Mouse (Mus musculus) regulatory T cell (primary cell): ENCODE measurements around the gene Il9r.

Source experiments
- in situ Hi-C: fragments of 300-600 bp; cut with MboI, MseI; formaldehyde crosslinking; loops from one replicate; pipeline ENCODE4 v1.15.1; 2025; ENCODE audit warnings: high pct_unique_total_duplicates

The Il9r gene

GRCm38 (mm10) chr11:32199230-32199629 lies 849 bp downstream of the Il9r start:
- in situ Hi-C loops, result no loop called here

DNA sequence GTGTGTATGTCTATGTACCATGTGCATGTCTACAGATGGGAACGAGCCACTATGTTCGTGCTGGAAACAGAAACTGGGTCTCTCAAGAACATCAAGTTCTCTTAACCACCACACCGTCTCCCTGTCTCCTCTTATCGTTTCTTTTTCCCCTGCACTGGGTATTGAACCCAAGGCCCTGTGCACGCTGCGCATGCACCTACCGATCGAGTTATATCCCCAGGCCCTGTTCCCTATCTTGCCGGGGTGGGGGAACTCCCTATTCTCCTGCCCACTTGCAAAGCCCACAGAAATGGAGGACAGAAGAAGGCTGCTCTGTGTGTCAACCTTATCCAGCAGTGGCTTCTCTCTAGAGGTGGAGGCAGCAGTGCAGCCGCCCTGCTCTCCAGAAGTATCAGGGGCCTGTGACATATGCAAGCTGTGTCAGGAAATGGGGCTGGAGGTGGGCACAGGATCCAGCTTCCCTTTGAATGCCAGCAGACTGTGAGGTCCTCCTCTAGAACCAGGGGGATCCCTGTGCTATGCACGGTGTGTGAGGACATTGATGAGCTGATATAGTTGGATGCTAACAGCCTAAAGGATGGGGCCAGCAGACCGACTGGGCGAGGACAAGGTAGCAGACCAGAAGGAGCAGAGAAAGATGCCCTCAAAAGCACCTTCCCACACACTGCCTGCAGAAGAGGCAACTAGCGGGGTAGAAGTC lies 1.7 kb downstream of the Il9r start:
- in situ Hi-C loops, result no loop called here

GRCm38 (mm10) chr11:32197766-32198165 lies 2.3 kb downstream of the Il9r start:
- in situ Hi-C loops, result no loop called here

DNA sequence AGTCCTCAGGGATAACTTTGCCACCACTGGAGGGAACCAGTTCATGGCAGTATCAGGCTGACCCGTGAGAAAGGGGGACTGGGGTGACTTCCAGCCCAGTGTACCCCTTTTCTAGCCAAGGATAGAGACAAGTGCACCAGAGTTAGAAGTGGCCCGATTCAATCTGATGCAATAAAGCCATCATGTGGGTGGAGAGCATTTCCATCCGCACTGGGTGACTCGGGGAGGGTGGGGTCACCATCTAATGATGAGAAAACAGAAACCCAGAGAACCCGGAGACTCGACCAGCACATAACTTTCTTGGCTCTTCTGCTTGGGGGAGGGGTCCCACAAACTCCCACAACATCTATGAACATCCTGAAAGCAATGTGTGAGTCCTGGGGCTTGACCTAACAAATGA lies 3.4 kb downstream of the Il9r start:
- in situ Hi-C loops, result no loop called here

GRCm38 (mm10) chr11:32195867-32196540 lies 4.1 kb downstream of the Il9r start:
- in situ Hi-C loops, result no loop called here

GRCm38 (mm10) chr11:32194626-32195025 lies 5.5 kb downstream of the Il9r start:
- in situ Hi-C loops, result no loop called here

DNA sequence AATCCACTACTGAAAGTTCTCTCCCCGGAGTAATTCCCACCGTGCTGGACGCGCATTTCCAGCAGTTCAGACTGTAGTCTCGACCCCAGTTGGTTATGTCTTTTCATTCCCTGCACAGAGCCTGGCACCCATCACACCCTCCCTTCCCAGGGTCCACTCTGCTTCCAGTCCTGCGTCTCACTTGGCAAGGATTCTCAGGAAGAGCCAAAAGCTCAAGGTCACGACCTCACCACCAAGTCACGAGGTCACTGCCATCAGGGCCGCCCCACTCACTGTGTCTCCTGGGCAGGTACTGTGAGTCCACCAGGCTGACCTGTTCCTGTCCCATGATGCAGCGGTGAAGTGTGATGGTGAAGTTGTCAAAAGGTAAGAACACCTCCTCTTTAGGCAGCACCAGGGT lies 6.0 kb downstream of the Il9r start:
- in situ Hi-C loops, result no loop called here

DNA sequence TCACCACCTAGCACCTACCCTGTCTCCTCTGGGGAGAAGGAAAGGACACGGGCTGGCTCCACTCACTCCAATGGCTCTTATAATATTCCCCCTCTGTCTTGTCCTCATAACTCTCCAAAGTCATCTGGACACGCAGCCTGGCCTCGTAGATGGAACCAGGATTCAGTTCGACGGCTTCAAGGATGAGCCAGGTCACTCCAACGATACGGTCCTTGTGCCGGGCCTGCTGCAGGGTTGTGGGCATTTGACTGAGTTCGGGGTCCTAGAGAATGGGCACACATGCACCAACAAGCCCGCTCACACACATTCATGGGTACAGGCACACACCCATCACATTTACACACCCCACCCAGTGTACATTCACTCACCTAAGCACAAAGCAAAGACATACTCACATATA lies 6.9 kb downstream of the Il9r start:
- in situ Hi-C loops, result no loop called here

DNA sequence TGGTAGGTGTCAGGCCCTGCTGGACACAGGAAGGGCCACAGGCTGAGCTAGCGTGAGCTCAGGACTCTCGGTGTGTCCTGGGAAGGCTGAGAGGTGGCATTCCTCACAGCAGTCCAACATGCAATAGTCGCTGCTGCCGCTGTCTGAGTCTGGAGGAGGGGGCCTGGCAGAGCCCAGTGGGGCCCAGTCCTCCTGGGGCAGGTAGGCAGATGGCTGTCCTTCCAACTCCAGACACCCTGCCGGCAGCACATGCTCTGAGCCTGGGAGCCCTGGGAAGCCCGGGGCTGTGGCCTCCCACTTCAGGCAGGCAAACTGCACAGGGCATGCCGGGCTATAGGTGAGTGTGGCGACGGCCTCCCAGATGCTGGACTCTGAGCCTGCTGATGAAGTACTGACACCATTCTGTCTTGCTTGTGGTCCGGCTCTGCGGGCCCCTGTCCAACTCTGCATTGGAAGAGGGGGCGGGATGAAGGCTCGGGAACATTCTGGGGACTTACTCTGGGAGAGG lies 9.4 kb downstream of the Il9r start:
- in situ Hi-C loops, result no loop called here

DNA sequence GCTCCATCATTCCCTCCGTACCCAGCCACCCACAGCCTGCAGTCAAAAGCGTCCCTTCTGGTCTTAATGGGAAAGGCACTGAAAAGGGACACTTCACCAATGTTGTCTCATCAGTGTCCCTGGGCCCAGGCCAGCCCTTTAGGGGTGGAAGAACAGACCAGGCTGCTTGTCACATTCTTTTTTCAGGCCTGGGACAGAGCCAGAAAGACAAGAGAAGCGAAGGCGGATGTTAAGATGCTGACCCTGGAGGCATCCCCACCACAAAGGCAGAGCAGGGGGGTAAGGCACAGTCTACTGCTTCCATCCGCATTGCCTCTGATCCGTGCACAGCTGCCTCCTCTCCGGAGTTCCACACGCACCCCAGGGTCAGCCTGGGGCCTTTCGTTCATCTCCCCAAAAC lies 10.0 kb downstream of the Il9r start:
- in situ Hi-C loops, result no loop called here

- in situ Hi-C loops, result no loop called here
These were observed 10.6 kb downstream of the Il9r start for GRCm38 (mm10) chr11:32189434-32189833.

DNA sequence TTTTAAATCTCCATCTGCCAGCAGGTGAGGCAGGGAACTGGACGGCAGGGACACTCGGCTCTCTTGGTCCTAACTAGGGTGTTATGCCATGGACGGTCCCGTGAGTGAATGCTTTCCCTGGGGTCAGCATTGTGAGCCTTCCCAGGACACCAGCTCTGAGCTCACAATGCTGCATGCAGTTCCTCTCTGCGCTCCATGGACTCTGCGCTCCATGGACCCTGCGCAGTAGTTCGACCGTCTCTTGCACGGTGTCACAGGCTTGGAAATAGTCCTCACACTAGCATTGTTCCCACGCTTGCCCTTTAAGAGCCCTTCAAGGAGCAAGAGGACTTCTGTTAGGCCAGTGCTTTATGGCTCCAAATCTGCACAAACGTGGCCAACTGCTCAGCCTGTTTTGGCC lies 11.2 kb downstream of the Il9r start:
- in situ Hi-C loops, result no loop called here

DNA sequence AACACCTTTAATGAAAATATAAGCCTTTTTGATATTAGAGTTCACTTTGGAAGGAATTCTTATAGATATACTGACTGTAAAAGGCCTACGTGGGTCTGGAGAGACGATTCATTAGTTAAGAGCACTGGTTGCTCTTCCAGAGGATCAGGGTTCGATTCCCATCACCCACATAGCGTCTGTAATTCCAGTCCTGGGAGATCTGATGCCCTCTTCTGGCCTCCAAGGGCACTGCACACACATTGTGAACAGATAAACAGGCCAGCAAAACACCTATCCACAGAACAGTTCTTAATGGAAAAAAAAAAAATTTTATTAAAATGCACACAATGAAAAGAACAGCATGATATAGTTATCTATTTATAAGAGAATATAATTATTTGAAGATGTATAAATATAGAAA lies 12.8 kb downstream of the Il9r start:
- in situ Hi-C loops, result no loop called here

DNA sequence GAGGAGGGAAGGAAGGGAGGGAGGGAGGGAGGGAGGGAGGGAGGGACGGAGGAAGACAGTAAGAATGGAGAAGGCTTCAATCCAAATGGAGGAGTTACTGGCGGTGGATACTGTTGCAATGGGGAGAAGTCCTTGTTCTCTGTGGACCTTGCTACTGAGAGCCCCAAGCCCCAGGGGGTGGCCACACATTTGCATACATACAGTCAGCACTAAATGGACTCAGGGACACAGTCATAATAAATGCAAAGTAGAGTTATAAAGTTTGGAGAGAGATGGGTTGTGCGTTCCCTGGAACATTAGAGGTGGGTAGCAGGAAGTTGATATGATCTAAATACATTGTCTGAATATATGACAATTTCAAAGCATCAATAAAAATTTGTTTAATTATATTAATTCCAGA lies 14.0 kb downstream of the Il9r start:
- in situ Hi-C loops, result no loop called here

GRCm38 (mm10) chr11:32184469-32184868 lies 15.6 kb downstream of the Il9r start:
- in situ Hi-C loops, result loop anchor here (5.0 kb wide), 1 partner anchor 33 kb away; no protein-coding TSS in a partner anchor

GRCm38 (mm10) chr11:32181973-32182868 lies 17.9 kb downstream of the Il9r start:
- in situ Hi-C loops, result loop anchor here (5.0 kb wide), 1 partner anchor 35 kb away; no protein-coding TSS in a partner anchor

DNA sequence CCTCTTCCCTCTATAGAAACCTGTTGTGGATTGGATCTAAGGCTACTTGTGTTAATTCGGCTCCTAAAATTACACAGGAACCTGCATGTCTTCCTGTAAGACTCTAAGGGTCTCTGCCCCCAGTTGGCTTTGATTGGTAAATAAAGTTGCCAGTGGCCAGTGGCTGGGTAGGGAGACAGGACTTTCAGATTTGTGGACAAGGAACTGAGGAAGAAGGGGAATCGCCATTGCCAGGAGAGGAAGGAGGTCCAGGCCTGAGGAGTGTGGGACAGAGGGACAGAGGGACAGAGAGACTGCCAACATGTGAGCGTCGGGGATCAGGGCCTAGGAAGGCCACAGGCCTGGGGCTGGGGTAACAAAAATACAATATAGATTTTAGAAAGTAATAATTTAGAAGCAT lies 18.8 kb downstream of the Il9r start:
- in situ Hi-C loops, result loop anchor here (5.0 kb wide), 1 partner anchor 36 kb away; no protein-coding TSS in a partner anchor

- in situ Hi-C loops, result no loop called here
These were observed 21.6 kb downstream of the Il9r start for GRCm38 (mm10) chr11:32178506-32178905.

GRCm38 (mm10) chr11:32166683-32167082 lies 33.4 kb downstream of the Il9r start:
- in situ Hi-C loops, result no loop called here

DNA sequence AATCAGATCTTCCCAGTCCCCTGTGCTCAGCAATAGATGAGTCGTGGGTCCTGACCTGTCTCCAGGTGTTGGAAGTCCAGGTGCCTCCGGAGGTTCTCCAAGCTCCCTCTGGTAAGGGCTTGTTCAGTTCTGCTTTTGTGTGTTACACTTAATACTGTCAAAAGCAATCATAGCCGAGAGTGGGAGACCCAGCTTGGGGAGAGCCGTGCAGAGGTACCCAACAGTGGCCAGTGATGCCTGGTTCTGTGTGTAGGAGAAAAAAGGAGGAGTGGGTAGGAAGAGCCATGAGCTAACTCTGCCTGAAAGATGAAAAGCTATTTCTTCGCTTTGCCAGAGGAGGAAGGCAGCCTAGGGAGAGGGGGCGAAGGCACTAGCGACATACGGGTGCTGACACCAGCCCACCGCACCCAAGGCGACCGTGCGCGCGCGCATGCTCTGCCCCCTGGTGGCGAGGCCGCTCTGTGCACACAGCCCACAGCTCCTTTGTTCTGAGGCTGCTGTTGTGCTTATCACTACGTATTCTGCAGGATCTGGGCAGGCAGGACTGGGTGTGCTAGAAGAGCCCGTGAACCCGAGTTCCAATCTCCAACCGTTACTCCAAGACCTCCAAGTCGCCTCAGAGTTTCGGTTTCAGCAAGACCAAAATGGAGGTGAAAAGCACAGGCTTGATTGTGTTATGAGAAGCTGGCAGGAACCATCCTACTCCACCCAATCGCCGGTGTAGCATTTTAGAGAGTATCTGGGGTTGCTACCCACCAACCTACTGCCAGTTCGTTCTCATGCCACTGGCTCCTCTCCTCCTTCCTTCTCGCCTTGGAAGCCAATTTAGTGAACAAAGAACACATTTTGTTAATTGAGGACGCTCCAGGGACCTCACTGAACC lies 37.9 kb downstream of the Il9r start:
- in situ Hi-C loops, result loop anchor here (5.0 kb wide), 1 partner anchor 55 kb away; no protein-coding TSS in a partner anchor

- in situ Hi-C loops, result loop anchor here (5.0 kb wide), 1 partner anchor 54 kb away; no protein-coding TSS in a partner anchor
These were observed 38.6 kb downstream of the Il9r start for GRCm38 (mm10) chr11:32161500-32161899.
